Mouse (Mus musculus): ENCODE results near the gene Dnajc25. TPM values are rescaled to one million over a fixed set of nuclear protein-coding genes. Genes with fewer than 3 reads are reported as not detected.
A peak's percentile ranks its signal among the peaks of the same experiment; 100 is the strongest.

Dnajc25 gene
- polyA plus RNA-seq, 1 experiment from 2014 or later = 13.0 TPM

- H3K27ac ChIP-seq = no peak overlapping the region
- 0 out of 2 replicates have a peak, but pooled peaks cover 18% of the 10 kb centered on the region for H3K4me1 ChIP-seq
- no peaks in the 10 kb centered on the region for H3K9me3 ChIP-seq
- H3K27me3 ChIP-seq (replicated peaks) = no peaks in the 10 kb centered on the region
- no peak for ATAC-seq (ENCODE audit: insufficient read depth, low FRiP score, low read depth)
- no peaks in the 10 kb centered on the region for H3K36me3 ChIP-seq
- H3K4me3 ChIP-seq (replicated peaks) = no peak overlapping the region
- no peak overlapping the region for H3K9ac ChIP-seq
- no peak overlapping the region for H3K4me2 ChIP-seq
- 82% methylated on average over 7 of the region's 7 CpGs for WGBS
These were observed 5.5 kb upstream of the Dnajc25 start for GRCm38 (mm10) chr4:58989303-58989898.

DNA sequence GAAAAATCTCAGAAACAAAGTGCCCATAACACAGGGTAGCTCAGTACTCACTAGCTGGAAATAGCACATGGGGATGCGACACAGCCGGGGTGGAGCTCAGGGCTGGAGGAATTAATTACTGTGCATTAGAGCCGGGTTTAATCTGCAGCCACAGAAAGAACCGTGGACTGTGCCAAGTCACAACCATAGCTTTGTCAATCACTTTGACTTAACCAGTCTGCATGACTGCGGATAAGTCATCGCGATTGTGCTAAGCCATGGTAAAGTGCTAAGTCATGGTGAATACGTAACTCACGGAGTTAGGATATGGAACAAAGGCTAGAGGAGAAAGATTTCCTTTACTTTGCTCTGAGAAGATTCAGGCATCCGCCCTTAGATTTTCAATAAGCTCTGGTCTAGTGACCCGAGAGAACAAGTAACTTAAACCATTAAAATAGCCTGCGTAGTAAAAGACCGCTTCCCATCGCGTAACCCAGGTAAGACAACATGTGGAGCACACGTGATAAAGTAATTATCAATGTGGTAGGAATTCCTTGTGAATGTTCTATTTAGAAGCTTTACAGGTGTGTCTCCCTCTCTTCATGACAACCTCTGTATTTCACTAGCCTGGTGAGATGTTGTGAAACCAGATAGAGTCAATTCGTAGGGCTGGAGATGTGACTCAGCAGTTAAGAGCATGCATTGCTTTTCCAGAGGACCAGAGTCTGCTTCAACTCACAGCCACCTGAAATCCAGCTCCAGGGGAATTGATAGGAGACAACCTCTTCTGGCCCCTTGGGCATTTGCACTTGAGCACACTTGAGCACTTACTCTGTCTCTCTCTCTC is 4.0 kb upstream of the Dnajc25 start:
- H3K27ac ChIP-seq = no peak overlapping the region; the same call in 1 of the 2 replicates
- H3K4me2 ChIP-seq = no peak overlapping the region
- H3K4me1 ChIP-seq = 0 out of 2 replicates have a peak, but pooled peaks cover 19% of the 10 kb centered on the region
- no peaks in the 10 kb centered on the region for H3K9me3 ChIP-seq
- no peaks in the 10 kb centered on the region for H3K36me3 ChIP-seq
- H3K27me3 ChIP-seq (replicated peaks) = no peaks in the 10 kb centered on the region
- no peak overlapping the region for H3K4me3 ChIP-seq (replicated peaks)
- no peak overlapping the region for H3K9ac ChIP-seq
- 83% methylated on average over 17 of the region's 17 CpGs for WGBS
- ATAC-seq (ENCODE audit: insufficient read depth, low FRiP score, low read depth) = no peak

DNA sequence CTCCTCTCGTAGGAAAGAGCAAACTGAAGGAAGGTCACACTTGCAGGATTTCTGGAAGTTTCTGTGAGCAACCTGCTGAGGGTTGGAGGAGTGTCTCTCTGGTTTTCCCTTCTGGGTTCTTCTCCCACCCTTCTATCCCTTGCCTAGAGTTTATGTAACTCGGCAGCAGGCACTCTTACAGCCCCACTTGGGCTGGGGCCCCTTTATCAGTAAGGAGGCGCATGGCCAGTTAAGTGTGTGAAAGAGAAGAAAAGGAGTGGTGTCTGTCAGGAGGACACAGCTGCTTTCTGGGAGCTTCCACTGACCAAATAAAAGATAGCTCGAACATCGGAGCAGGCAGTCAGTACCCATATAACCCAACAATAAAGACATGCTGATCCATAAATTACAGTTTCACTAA is 2.7 kb upstream of the Dnajc25 start:
- H3K9me3 ChIP-seq = no peaks in the 10 kb centered on the region
- H3K9ac ChIP-seq = no peak overlapping the region
- H3K27me3 ChIP-seq (replicated peaks) = no peaks in the 10 kb centered on the region
- H3K4me1 ChIP-seq = 0 out of 2 replicates have a peak, but pooled peaks cover 13% of the 10 kb centered on the region
- no peak overlapping the region for H3K4me2 ChIP-seq
- no peak for ATAC-seq (ENCODE audit: insufficient read depth, low FRiP score, low read depth)
- H3K27ac ChIP-seq = no peak overlapping the region
- no peaks in the 10 kb centered on the region for H3K36me3 ChIP-seq
- 73% methylated on average over 5 of the region's 5 CpGs for WGBS
- no peak overlapping the region for H3K4me3 ChIP-seq (replicated peaks)

GRCm38 (mm10) chr4:58995251-58995693 is 410 bp downstream of the Dnajc25 start:
- Histone ChIP-seq H3K27ac (peak overlapping the region; percentile 59), H3K9ac (no peak overlapping the region), H3K4me2 (no peak overlapping the region), H3K27me3 (replicated peaks) (no peaks in the 10 kb centered on the region), H3K9me3 (no peaks in the 10 kb centered on the region), H3K4me1 (0 out of 2 replicates have a peak, but pooled peaks cover 13% of the 10 kb centered on the region), H3K4me3 (replicated peaks) (no peak overlapping the region), H3K36me3 (no peaks in the 10 kb centered on the region)
- 43% methylated on average over 8 of the region's 8 CpGs for WGBS
- peak; percentile 75 for ATAC-seq (ENCODE audit: insufficient read depth, low FRiP score, low read depth)

DNA sequence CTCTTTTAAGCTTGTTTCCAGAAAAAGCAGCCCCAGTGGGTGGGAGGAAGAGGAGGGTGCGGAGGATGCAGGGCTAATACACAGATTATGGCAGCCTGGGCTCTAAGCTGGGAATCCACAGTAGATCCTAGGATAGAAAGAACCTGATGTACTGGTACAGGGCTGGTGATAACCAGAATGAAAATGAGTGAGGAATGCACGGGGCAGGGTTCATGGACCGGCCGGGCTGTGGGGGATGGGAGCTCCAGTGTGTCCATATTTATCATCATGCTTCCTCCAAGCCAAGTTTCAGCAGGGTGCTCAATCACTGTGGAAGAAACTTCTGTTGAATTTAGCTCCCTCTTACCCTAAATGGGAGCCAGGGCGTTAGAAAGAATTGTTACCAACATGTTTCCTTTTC is 2.2 kb downstream of the Dnajc25 start:
- Histone ChIP-seq H3K4me2 (no peak overlapping the region), H3K9ac (no peak overlapping the region), H3K4me3 (replicated peaks) (no peak overlapping the region), H3K27ac (no peak overlapping the region), H3K4me1 (0 out of 2 replicates have a peak, but pooled peaks cover 13% of the 10 kb centered on the region), H3K27me3 (replicated peaks) (no peaks in the 10 kb centered on the region), H3K36me3 (no peaks in the 10 kb centered on the region), H3K9me3 (no peaks in the 10 kb centered on the region)
- WGBS = 40% methylated on average over 5 of the region's 5 CpGs
- no peak for ATAC-seq (ENCODE audit: insufficient read depth, low FRiP score, low read depth)

- H3K4me3 ChIP-seq (replicated peaks) = no peak overlapping the region
- 0 out of 2 replicates have a peak, but pooled peaks cover 9% of the 10 kb centered on the region for H3K4me1 ChIP-seq
- H3K9ac ChIP-seq = no peak overlapping the region
- H3K36me3 ChIP-seq = no peaks in the 10 kb centered on the region
- H3K9me3 ChIP-seq = no peaks in the 10 kb centered on the region
- ATAC-seq (ENCODE audit: insufficient read depth, low FRiP score, low read depth) = no peak
- no peak overlapping the region for H3K27ac ChIP-seq
- no peak overlapping the region for H3K4me2 ChIP-seq
- WGBS = 81% methylated on average over 1 of the region's 1 CpGs
- H3K27me3 ChIP-seq (replicated peaks) = no peaks in the 10 kb centered on the region
These were observed 3.8 kb downstream of the Dnajc25 start for GRCm38 (mm10) chr4:58998688-58999087.

GRCm38 (mm10) chr4:58999686-59000085 is 4.8 kb downstream of the Dnajc25 start:
- Histone ChIP-seq H3K9me3 (no peaks in the 10 kb centered on the region), H3K36me3 (no peaks in the 10 kb centered on the region), H3K27me3 (replicated peaks) (no peaks in the 10 kb centered on the region), H3K4me2 (no peak overlapping the region), H3K27ac (no peak overlapping the region), H3K4me1 (peaks cover 16% of the 10 kb centered on the region; the same call in 1 of the 2 replicates), H3K4me3 (replicated peaks) (no peak overlapping the region), H3K9ac (no peak overlapping the region)
- ATAC-seq (ENCODE audit: insufficient read depth, low FRiP score, low read depth) = no peak
- WGBS = 6% methylated on average over 2 of the region's 2 CpGs

- WGBS = 4% methylated on average over 2 of the region's 2 CpGs
- Histone ChIP-seq H3K36me3 (no peaks in the 10 kb centered on the region), H3K27me3 (replicated peaks) (no peaks in the 10 kb centered on the region), H3K4me1 (peaks cover 16% of the 10 kb centered on the region; the same call in 1 of the 2 replicates), H3K4me2 (no peak overlapping the region), H3K4me3 (replicated peaks) (no peak overlapping the region), H3K27ac (no peak overlapping the region), H3K9ac (no peak overlapping the region), H3K9me3 (no peaks in the 10 kb centered on the region)
- ATAC-seq (ENCODE audit: insufficient read depth, low FRiP score, low read depth) = no peak
These were observed 5.8 kb downstream of the Dnajc25 start for GRCm38 (mm10) chr4:59000614-59001013.

GRCm38 (mm10) chr4:59002948-59003805 is 8.3 kb downstream of the Dnajc25 start, which contains the start of gene Gm20503:
Gene Gm20503, plus strand, starts transcription at chr4:59003210.
- Histone ChIP-seq H3K4me2 (peak within 1 kb of the TSS; percentile 65), H3K27me3 (replicated peaks) (no peaks in the 10 kb centered on the region)
- under 1% methylated on average over 89 of the region's 89 CpGs for whole genome bisulfite sequencing

GRCm38 (mm10) chr4:59003806-59004200 is 8.9 kb downstream of the Dnajc25 start:
- no peaks in the 10 kb centered on the region for H3K9me3 ChIP-seq
- WGBS = 20% methylated on average over 7 of the region's 7 CpGs
- no peaks in the 10 kb centered on the region for H3K27me3 ChIP-seq (replicated peaks)
- peaks cover 12% of the 10 kb centered on the region; the same call in 1 of the 2 replicates for H3K4me1 ChIP-seq
- H3K9ac ChIP-seq = peak overlapping the region; percentile 70
- peak overlapping the region; percentile 85; the same call in 1 of the 2 replicates for H3K27ac ChIP-seq
- no peaks in the 10 kb centered on the region for H3K36me3 ChIP-seq
- peak overlapping the region; percentile 89 for H3K4me3 ChIP-seq (replicated peaks)
- H3K4me2 ChIP-seq = peak overlapping the region; percentile 65
- no peak for ATAC-seq (ENCODE audit: insufficient read depth, low FRiP score, low read depth)

More at GRCm38 (mm10) chr4:59002948-59003805, 8.3 kb downstream of the Dnajc25 start, which contains the start of gene Gm20503:
- Histone ChIP-seq H3K9me3 (no peaks in the 10 kb centered on the region), H3K27ac (peak within 1 kb of the TSS; percentile 85), H3K9ac (peak within 1 kb of the TSS; percentile 70), H3K4me1 (peaks cover 15% of the 10 kb centered on the region; the same call in 1 of the 2 replicates), H3K4me3 (replicated peaks) (peak within 1 kb of the TSS; percentile 89), H3K36me3 (no peaks in the 10 kb centered on the region)
- peak; percentile 99 for ATAC-seq (ENCODE audit: insufficient read depth, low FRiP score, low read depth)

- Histone ChIP-seq H3K36me3 (no peaks in the 10 kb centered on the region), H3K9ac (no peak overlapping the region), H3K4me3 (replicated peaks) (no peak overlapping the region), H3K4me2 (no peak overlapping the region), H3K4me1 (peaks cover 18% of the 10 kb centered on the region), H3K9me3 (no peaks in the 10 kb centered on the region), H3K27me3 (replicated peaks) (no peaks in the 10 kb centered on the region), H3K27ac (no peak overlapping the region)
- 72% methylated on average over 8 of the region's 8 CpGs for WGBS
- no peak for ATAC-seq (ENCODE audit: insufficient read depth, low FRiP score, low read depth)
These were observed 11.3 kb downstream of the Dnajc25 start for GRCm38 (mm10) chr4:59006211-59006610.
